Mouse (Mus musculus): ENCODE measurements at regions not wholly inside any gene's neighbourhood (a gene's known extent, or its start where the extent isn't known, plus 50 kb on each side); places are given as distances from the start of the nearest gene placed in this dataset.

DNA sequence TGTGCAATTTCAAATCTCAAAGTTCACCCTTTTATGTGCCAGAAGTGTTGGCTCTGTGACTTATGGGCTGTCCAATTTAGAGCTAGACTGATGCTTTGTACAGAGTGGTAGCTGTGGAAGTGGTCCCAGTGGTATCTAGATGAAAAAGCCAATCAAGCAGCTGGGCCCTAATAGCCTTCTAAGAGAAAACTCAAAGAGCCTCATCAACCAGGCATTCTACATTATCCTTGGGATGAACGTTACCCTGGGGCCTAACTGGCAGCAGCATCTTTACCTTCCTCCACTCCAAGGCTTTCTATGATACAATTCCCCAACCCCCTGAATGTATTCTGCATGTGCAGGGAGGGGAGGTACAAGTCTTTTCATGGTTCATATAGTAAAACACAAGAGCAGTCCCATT is 140.4 kb downstream of the Gm11146 start:
- DNase-seq (ENCODE audit: low read depth, low spot score) = peak; percentile 32

DNA sequence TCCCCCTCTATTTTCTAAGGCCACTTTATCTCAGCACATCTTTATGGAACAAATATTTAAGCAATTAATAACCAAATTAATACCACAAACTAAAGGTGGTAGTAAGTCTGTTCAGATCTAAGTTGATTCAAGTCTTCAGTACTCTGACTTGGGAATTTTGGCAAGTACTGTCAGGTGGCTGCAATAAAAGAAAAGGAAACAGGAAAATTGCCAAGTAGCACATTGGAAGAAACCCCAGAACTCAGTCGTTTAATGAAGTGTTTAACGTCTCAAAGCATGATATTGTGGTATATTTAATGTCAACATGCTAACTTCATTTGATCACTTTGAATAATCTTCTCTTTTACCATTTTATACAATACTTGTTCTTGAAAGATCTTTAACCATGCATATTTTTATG is 142.2 kb downstream of the Gm11146 start:
- no peak for DNase-seq (ENCODE audit: low read depth, low spot score)

DNA sequence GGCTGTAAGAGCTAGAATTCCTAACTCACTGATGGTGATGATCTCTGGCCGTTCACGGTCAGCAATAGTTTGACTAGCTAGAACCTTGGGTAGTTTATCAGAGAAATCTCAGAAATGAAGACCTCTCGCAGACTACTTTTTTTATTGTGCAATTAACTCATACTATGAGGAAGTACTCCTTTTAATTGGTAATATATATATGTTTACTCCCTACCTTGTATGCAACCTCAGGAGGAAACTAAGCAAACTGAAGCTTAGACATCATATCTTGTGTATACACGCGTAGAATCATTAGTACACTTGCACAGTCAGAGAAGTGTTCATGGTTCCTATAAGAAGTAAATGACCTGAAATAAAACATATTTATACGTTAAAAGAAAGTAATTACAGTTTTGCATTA is 157.2 kb downstream of the Gm11146 start:
- no peak for DNase-seq (ENCODE audit: low read depth, low spot score)

DNA sequence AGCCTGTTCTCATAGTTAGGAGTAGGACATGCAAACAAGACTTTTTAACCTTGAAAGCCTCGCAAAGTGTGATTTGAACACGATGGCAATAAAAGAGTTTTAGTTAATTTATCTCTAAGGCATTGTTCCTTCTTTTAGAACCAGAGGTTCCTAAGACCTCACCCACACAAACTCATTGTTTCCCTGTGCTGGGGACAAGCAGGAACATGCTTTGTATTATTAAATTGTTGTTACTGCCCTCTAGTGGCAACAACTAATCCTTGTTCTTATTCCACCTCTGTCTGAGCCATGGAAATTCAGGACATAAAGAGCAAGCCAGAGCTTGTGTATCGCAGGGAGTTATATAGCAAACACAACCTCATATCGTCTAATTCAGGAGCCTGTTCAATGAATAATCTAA is 157.9 kb downstream of the Gm11146 start:
- peak; percentile 76 for DNase-seq (ENCODE audit: low read depth, low spot score)

DNA sequence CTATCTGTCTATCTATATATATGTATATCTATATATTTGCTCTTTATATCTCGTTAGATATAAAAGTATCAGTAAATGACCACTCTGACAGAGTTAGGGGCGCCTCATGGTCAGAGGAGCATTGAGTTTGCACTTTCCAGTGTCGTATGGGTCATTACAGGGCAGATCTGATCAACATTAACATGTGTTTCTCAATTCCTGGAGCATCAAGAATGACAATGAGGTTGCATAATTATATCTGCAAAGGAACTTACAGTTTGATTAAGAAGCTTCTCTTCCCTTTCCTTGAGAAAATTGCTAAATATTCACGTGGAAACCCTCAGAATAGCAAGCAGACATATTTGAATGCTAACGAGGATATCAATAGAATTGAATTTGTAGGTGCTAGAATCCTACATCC is 158.6 kb downstream of the Gm11146 start:
- DNase-seq (ENCODE audit: low read depth, low spot score) = no peak

DNA sequence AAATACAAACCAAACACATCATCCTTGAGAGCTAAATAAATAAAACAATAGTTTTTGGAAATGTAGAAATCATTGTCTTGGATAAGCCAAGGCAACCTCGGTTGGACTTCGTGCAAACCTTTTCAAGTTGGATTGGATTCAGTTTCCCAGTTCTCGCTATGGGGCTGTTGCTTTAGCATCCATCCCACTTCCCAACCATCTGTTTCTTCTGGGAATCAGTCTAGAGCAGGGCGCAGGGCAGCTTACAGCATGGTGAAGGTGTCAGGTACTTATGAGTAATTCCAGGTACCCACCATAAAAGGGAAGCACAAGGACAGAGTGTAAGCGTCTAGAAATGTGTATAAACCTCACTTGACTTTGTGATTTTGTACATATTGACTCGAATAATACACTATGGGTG is 159.0 kb downstream of the Gm11146 start:
- no peak for DNase-seq (ENCODE audit: low read depth, low spot score)

DNA sequence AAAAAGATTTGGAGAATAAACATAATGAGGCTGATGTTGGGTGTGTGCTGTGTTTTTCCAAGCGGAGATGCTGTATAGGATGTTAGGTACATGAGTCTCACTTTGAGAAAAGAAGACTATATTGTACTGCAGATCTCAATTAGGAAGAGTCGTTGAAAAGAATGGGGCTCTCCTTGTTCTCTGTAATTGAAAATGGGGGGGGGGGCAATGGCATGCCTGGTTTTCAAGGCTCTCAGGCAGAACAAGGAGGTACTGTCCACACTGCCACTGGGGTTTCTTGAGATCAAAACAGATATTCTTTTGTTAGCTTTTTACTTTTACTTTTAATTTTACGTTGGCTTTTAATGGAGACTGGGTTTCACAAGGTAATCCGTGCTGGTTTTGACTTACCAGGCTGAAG is 170.5 kb downstream of the Gm11146 start:
- DNase-seq (ENCODE audit: low read depth, low spot score) = no peak

DNA sequence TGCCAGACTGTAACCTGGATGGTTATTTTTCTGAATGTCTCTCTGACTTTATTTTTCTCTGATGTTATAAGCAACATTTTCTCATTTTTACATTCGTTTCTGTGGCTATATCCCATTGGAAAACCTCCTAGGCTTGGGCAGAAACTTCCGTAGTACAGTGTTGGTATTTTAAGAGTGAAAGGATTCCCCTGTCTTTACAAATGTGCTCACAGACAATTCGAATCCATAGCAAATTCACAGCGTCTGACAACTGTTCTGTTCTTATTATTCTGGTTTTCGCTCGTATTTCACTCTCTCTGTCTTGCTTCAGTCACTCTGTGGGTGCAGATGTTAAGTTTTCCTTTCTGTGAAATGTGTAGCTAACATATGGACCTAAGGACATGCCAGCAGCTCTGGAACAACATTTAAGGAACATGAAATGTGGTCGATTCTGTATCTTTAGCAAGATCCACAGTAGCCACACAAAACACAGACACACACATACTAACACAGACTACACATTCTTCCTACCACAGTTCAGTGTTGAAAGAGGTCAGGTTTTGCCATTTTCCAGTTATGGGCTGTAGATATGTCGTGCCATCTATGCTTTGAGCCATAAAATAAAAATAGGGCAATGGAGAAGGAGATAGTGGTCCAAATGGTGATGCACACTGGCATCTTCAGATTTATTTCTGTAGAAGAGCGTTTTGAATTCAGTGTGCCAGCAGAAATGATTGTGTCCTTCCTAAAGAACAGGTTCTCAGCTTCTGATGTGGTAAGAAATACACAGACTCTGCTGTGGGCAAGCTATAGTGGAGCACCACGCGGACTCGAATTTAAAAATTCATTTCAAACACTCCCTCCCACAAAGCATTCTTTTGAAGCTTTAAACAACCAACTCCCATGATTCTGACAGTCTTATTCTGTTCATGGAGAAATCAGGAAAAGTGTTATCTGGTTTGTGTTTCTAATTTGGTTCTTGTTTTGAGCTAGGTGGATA is 179.2 kb downstream of the Gm11146 start:
- no peak for DNase-seq (ENCODE audit: low read depth, low spot score)

DNA sequence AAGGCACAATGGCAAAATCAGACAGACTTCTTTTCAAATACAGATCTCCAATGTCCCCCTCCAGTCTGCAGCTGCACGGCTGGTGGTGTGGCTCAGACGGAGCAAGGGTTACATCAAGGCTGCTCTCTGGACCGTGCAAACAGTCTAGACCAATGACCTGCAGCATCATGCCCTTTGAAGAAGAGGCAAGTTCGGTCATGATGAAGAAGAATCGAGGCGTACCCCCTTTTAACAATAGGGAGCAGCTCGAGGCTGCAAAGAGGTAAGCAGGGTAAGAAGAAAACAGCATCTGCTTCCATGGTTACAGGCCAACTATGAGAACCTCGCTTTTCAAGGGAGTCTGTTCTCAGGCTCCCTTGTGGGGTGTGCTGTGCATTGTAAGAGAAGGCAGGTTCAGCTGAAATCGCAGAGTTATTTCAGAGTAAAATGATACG is 180.3 kb downstream of the Gm11146 start:
- DNase-seq (ENCODE audit: low read depth, low spot score) = peak; percentile 87

DNA sequence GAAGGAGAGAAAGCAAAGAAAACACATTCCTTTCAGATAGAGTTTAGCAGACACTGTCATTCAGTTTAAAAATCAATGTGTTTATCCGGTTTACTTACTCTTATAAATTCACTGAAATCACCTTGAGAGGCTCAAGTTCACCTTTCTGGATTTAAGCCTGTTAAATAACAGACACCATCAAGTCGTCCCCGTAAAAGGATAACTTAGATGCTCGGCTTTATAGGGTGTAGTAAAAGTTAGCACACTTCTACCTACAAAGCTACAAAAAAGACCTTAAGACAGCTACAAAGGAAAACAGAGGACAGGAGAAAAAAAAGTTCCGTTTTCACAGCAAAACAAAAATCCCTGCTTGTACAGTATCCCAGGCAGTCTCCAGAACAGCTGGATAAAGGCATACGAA is 180.9 kb downstream of the Gm11146 start:
- no peak for DNase-seq (ENCODE audit: low read depth, low spot score)

DNA sequence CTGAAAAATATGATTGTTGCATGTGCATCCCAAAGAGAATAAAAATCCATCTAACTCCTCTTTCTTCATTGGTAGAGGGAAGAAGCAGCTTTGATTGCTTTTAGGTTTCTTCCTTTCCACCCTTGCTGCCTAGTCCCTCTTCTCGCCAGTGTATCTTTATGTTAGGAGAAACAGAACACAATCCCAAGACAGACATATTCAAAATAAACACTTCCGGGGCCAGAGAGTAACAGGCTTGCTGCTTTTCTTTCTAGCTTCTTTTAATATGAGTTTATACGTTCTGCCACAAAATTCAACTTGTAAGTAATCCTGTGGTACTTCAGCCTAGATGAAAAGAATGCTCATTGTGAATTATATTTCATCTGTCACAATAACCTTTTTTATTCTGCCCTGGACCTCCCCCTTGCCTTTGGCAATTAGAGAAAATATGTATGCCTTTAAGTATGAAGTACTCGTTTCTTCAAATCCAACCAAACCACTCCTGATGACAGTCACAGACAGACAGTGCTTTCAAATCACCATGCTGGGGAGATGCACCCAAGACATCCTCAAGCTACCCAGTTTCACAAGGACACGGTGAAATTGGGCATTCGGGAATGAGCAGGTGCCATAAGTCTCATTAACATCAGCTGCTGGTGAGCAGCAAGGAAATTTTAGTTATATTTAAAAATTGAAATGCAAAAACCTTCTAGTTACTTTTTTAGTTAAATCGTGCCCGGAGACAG is 181.6 kb downstream of the Gm11146 start:
- no peak for DNase-seq (ENCODE audit: low read depth, low spot score)

DNA sequence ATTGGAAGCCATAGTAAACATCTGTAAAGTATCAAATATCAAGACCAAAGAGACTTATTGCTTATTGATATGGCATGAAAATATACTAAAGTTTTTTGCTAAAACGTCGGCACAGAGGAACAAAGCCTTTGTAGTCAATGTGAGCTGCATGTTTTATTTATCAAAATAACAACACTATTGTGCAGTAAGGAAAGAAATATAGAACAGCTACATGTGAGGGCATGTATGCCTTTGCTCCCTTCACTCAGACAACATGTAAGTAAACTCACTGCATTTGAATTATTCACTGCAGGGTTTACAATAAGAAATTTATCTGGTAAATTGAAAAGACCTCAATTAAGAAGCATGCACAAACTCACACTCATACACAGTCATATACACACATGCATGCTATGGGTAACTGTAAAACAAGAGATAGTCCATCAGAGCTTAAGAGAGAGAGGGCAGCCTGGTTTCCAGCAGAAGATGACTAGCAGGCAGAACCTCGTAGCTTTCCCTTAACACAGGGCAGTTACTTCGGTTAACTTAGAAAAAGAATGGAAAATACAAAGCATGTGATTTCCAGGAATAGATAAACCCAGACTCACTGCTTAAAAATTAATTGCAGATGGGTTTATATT is 182.7 kb downstream of the Gm11146 start:
- no peak for DNase-seq (ENCODE audit: low read depth, low spot score)

DNA sequence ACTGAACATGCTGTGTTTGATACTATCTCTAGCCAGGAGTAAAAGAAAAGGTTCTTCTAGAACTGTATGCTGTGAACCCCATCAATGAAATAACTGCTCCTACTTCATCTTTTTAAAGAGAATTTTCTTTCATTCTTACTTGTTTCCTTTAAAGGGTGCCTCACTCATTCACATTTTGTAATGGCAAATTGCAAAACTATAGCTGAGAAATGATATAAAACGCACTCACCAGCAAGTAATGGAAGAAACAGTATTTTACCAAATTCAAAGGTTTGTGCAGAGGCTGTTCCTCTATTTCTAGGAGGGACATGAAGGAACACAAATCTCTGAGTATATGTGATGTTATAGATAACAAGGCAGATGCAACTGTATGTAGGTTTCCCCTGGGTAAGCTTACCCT is 183.4 kb downstream of the Gm11146 start:
- DNase-seq (ENCODE audit: low read depth, low spot score) = no peak

DNA sequence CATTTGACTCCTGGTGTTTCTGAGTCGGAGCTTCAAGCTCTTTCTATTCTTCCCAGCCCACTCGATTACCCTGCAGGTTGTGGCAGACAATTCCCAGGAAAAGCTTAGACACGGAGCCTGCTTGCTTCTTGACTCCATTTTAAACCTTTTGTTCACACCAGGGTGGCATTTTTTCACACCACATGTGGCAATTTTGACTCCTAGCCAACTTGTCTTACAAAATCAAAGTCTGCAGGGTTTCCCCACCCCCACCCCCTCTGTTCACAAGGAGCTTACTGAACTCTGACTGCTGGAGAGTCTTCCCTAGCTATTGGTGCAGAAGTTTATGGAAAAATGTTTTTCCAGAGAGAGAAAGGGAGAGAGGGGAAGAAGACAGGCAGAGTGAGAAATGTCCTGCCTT is 184.1 kb downstream of the Gm11146 start:
- peak; percentile 88 for DNase-seq (ENCODE audit: low read depth, low spot score)

DNA sequence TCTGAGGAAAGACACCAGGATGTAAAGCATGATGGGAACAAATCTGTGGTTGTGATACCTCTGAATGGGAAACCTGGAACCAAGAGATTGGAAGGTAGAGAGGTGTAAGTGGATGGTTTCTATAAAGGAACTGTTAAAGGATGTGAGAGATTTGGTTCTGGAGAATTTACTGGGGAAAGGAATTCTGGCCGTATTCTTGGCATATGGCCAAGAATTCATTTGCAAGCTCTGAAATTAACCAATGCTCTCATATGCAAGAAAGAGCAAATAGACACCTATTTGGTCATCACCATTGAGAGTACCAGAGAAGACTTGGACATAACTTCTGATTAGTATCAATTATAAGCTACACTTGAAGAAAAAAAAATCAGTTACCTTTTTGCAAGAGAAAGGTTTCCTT is 187.3 kb downstream of the Gm11146 start:
- DNase-seq (ENCODE audit: low read depth, low spot score) = no peak

DNA sequence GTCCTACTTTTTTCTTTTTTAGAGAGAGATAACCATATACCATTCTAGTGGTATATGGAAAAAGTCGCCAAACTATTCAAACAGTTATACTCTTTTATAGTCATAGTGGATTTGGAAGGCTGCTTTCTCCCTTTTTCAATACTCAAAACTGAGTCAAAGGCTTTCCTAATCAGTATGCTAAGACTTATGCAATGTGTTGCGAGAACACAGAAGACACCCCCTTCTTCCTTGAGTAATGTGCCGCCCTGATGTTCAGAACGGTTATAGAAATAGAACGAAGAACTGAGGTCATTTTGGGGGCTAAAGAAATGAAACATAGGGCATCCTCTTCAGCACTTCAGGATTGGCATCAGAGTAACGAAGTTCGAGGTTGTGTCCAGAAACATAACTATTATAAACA is 192.7 kb downstream of the Gm11146 start:
- DNase-seq (ENCODE audit: low read depth, low spot score) = no peak

DNA sequence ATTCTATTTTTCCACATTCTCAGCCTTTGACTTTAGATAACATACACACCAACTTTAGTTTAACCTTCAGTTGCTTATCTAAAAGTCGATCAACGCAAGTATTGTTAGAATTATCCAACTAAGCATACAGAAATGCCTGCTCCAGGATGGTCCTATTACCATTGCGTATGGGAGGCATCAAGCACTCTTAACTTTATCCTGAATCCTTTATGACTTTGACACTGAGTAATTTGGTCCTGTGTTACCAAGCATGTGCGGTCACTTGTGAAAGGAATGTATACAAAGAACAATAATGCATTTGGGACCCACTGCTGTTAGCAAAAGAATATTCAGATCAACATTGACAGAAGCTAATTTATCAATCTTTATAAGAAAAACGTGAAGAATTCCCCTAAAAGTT is 194.9 kb downstream of the Gm11146 start:
- peak; percentile 38 for DNase-seq (ENCODE audit: low read depth, low spot score)

DNA sequence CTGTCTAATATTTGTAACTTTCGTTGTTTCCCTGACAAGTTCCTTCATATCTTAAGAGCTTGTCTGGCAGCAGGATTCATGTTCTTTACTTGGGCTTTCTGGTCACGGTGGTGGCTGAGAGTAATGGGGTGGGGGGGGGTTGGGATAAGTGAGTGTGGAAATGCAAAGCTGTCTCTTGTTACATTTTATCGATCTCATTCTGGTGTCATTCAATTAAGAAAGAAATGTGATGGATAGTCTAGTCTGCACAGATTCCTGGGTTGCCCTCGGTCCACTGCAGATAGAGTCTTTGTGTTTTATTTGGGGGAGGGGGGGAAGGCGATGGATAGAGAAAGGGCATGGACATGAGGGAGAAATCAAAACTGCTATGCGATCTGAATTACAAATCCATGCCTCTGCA is 196.0 kb downstream of the Gm11146 start:
- DNase-seq (ENCODE audit: low read depth, low spot score) = peak; percentile 58

DNA sequence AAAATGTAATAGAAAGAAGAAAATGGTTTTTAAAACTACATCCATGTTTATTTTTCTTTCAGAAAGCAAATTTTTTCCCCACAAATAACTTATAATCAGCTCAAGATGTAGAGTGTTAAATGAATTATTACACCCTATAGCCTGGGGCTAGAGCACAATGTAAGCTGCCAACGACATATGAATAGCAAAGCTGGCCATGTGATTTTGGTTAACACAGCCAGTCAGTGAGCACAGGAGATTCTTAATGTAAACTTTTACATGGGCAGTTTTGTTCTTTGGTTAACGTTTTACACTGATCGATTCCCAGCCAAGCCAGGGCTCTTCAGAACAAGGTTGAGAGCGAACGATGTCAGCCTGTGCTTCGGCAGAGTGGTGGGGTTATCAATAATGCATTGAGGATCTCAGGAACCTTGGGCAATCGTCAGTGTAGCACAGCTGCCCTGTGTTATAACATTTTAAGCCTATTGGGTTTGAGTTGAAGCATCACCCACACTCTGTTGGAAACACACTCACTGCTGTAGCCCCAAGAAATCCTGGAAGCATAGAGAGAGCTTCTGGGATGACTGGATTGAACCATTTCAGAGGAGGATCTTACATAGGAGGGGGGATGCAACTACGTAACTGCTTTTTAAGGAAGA is 196.6 kb downstream of the Gm11146 start:
- DNase-seq (ENCODE audit: low read depth, low spot score) = peak; percentile 46

DNA sequence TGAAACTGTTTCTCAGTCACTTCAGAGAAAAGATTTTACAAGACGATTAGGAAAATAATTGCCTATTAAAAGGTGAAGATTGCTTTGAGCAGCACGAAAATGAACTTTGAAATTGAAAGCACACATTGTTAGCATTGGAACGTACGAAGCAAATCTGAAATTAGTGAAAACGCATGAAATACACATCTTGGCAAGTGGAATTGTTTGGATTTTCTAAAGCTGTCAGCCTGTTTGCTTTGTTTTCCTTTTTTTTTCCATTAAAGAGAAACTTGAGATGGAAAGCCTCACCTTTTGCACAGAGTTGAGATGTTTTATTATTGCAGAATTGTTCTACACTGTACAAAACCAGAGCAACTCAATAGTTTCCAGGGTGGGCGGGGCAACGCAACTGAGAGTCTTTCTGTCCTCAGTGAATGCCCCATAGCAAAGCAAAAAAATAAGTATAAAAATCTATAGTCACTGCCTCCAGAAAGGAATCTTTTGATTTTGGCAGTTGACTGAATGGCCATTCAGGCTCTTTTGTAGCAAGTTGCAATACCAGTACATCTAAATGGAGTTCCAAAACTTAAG is 199.1 kb downstream of the Gm11146 start:
- no peak for DNase-seq (ENCODE audit: low read depth, low spot score)

DNA sequence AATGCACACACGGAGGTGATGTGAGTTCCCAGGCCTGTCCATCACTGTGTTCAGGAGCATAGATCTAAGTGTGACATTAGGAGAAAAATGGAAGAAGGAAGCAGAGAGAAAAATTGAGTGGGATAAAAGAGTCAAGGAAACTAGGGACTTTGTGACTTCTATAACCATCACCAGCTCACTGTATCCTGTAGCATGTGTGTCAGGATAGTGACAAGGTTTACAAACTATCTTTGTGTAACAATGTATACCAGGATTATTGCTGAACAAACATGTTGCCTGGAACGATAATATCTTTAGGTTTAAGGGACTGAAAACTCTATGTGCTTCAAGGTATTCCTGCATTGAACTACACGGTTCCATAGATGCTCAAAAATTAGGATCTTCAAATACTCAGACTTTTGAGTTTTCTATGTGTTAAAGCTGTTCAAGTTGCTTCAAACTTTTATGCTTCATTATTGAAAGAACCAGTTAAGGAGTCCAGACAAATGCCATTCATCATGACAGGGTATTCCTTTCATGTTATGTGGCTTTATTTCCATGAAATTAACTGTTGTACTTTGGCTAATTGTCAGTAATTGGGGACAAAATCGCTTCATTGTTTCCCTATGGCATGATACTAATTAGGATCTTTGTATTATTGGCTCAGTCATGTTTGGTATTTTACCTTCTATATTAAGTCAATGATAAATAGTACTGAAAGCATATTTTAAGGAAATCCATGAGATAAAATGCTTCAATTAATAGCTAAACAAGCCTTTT is 200.5 kb downstream of the Gm11146 start:
- no peak for DNase-seq (ENCODE audit: low read depth, low spot score)
